Mouse (Mus musculus): ENCODE measurements around the gene 1700028P14Rik. TPM values are rescaled to one million over a fixed set of nuclear protein-coding genes. Genes with fewer than 3 reads are reported as not detected.
A peak's percentile ranks its signal among the peaks of the same experiment; 100 is the strongest.

1700028P14Rik gene
- polyA plus RNA-seq, 1 experiment from 2014 or later: 3.0 TPM

GRCm38 (mm10) chr19:23636786-23637185 lies 15.8 kb downstream of the 1700028P14Rik start:
- Histone ChIP-seq H3K9ac (ENCODE audit: low read depth, low read length) (no peak overlapping the region), H3K4me1 (ENCODE audit: control insufficient read depth, insufficient read depth, low read depth, low read length) (no peaks in the 10 kb centered on the region; the same call in 1 of the 2 replicates), H3K27ac (ENCODE audit: low read depth, low read length) (no peak overlapping the region), H3K9me3 (ENCODE audit: control insufficient read depth, low read length) (no peaks in the 10 kb centered on the region), H3K4me3 (ENCODE audit: low read length) (no peak overlapping the region), H3K27me3 (replicated peaks; ENCODE audit: control insufficient read depth, insufficient read depth, low read length) (no peaks in the 10 kb centered on the region), H3K4me2 (ENCODE audit: low read length) (no peak overlapping the region), H3K36me3 (ENCODE audit: control insufficient read depth, insufficient read depth, low read length) (no peaks in the 10 kb centered on the region)
- 26% methylated on average over 5 of the region's 5 CpGs for WGBS
- ATAC-seq: no peak

DNA sequence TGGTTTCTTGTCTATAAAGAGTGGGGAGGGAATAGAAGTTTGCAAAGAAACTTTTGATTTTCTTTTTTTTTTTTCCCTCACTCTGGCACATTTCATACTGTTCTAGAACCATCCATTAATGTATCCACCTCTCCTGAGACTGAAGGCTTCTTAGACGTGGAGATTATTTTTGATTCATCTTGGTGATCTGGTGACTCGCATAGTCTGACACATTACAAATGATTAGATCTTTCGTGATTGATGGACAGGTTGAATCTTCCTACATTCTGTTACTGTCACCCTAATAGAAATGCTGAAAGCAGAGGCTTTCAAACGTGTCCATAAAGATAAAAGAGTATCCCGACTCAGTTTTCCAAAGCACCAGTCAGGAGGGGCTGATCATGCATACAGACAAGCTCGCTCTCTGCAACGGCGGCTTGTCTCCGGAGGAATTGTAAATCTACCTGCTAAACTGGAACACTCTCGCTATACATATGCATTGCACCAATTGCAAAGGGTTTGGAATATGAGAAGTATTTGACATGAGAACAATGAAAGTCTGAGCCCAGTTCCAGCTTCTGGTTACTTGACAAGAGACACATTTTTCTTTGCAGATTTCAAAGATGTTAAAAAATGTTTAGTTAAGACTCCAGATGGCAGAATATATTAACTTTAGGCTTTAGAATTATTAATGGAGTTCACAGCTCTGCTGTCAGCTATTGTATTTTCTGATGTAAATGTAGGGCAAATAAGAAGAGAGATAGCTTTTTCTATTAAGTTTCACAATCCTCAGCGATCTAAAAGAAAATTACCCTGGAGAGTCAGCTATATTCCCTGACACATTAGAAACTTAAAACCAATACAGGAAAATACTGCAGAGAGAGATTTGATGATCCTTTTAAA lies 20.8 kb downstream of the 1700028P14Rik start:
- Histone ChIP-seq H3K4me2 (ENCODE audit: low read length) (no peak overlapping the region), H3K27me3 (replicated peaks; ENCODE audit: control insufficient read depth, insufficient read depth, low read length) (no peaks in the 10 kb centered on the region), H3K4me1 (ENCODE audit: control insufficient read depth, insufficient read depth, low read depth, low read length) (no peaks in the 10 kb centered on the region; the same call in 1 of the 2 replicates), H3K9me3 (ENCODE audit: control insufficient read depth, low read length) (no peaks in the 10 kb centered on the region), H3K36me3 (ENCODE audit: control insufficient read depth, insufficient read depth, low read length) (no peaks in the 10 kb centered on the region), H3K27ac (ENCODE audit: low read depth, low read length) (no peak overlapping the region), H3K4me3 (ENCODE audit: low read length) (no peak overlapping the region), H3K9ac (ENCODE audit: low read depth, low read length) (no peak overlapping the region)
- 0 out of 2 replicates have a peak, but pooled peaks have one; percentile 42 for ATAC-seq
- WGBS: 54% methylated on average over 11 of the region's 11 CpGs

GRCm38 (mm10) chr19:23614268-23614667 lies 38.3 kb downstream of the 1700028P14Rik start:
- Histone ChIP-seq H3K9ac (ENCODE audit: low read depth, low read length) (no peak overlapping the region), H3K4me2 (ENCODE audit: low read length) (no peak overlapping the region), H3K27ac (ENCODE audit: low read depth, low read length) (no peak overlapping the region), H3K4me1 (ENCODE audit: control insufficient read depth, insufficient read depth, low read depth, low read length) (no peaks in the 10 kb centered on the region), H3K27me3 (replicated peaks; ENCODE audit: control insufficient read depth, insufficient read depth, low read length) (no peaks in the 10 kb centered on the region), H3K9me3 (ENCODE audit: control insufficient read depth, low read length) (no peaks in the 10 kb centered on the region), H3K4me3 (ENCODE audit: low read length) (no peak overlapping the region), H3K36me3 (ENCODE audit: control insufficient read depth, insufficient read depth, low read length) (no peaks in the 10 kb centered on the region)
- ATAC-seq: no peak
- WGBS: 90% methylated on average over 7 of the region's 7 CpGs

GRCm38 (mm10) chr19:23609724-23610123 lies 42.9 kb downstream of the 1700028P14Rik start:
- WGBS: 83% methylated on average over 4 of the region's 4 CpGs
- Histone ChIP-seq H3K9ac (ENCODE audit: low read depth, low read length) (no peak overlapping the region), H3K27ac (ENCODE audit: low read depth, low read length) (no peak overlapping the region), H3K4me2 (ENCODE audit: low read length) (no peak overlapping the region), H3K36me3 (ENCODE audit: control insufficient read depth, insufficient read depth, low read length) (no peaks in the 10 kb centered on the region), H3K4me1 (ENCODE audit: control insufficient read depth, insufficient read depth, low read depth, low read length) (no peaks in the 10 kb centered on the region), H3K9me3 (ENCODE audit: control insufficient read depth, low read length) (no peaks in the 10 kb centered on the region), H3K27me3 (replicated peaks; ENCODE audit: control insufficient read depth, insufficient read depth, low read length) (no peaks in the 10 kb centered on the region), H3K4me3 (ENCODE audit: low read length) (no peak overlapping the region)
- ATAC-seq: no peak

DNA sequence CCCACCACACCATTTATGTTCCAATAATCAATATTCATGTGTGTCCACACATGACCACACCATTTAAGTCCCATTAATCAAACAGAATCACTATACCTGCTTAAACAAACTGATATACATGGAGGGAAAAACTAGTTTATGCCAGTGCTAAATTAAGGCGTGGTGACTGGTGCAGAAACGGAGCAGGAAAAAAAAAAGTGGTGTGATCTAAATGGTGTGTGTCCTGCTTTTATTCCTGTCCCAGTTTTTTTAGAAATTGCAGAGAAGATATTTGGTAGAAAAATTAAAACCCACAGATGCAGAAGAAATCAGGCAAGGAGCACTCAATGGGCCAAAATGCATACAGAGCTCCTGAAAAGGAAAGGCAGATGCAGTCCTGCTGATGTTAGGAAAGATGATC lies 44.7 kb downstream of the 1700028P14Rik start:
- H3K36me3 ChIP-seq (ENCODE audit: control insufficient read depth, insufficient read depth, low read length): no peaks in the 10 kb centered on the region
- H3K4me1 ChIP-seq (ENCODE audit: control insufficient read depth, insufficient read depth, low read depth, low read length): no peaks in the 10 kb centered on the region
- ATAC-seq: no peak
- H3K9me3 ChIP-seq (ENCODE audit: control insufficient read depth, low read length): no peaks in the 10 kb centered on the region
- no peak overlapping the region for H3K9ac ChIP-seq (ENCODE audit: low read depth, low read length)
- no peak overlapping the region for H3K4me3 ChIP-seq (ENCODE audit: low read length)
- H3K27ac ChIP-seq (ENCODE audit: low read depth, low read length): no peak overlapping the region
- no peak overlapping the region for H3K4me2 ChIP-seq (ENCODE audit: low read length)
- H3K27me3 ChIP-seq (replicated peaks; ENCODE audit: control insufficient read depth, insufficient read depth, low read length): no peaks in the 10 kb centered on the region
- 92% methylated on average over 2 of the region's 2 CpGs for WGBS

DNA sequence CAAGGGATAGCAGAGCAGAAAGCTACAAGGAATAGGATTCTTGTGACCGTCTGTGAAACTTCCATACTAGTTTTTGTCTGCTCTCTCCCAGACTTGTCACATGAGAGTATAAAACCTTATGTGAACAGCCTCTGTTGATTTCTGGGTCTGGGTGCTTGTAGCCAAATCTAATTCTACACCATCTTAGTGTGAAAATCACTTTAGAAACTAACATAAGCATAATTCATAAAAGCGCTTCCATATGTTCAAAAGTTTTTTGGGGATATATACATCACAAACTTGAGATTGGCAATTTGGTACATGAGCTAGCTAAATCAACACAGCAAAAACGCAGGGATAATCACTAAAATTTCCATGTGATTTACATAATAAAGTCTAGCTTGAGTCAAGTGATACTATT lies 57.7 kb downstream of the 1700028P14Rik start:
- no peak overlapping the region for H3K4me3 ChIP-seq (ENCODE audit: low read length)
- H3K36me3 ChIP-seq (ENCODE audit: control insufficient read depth, insufficient read depth, low read length): no peaks in the 10 kb centered on the region
- no peak overlapping the region for H3K4me2 ChIP-seq (ENCODE audit: low read length)
- H3K9me3 ChIP-seq (ENCODE audit: control insufficient read depth, low read length): no peaks in the 10 kb centered on the region
- no peak for ATAC-seq
- WGBS: 91% methylated on average over 3 of the region's 3 CpGs
- H3K9ac ChIP-seq (ENCODE audit: low read depth, low read length): no peak overlapping the region
- H3K4me1 ChIP-seq (ENCODE audit: control insufficient read depth, insufficient read depth, low read depth, low read length): no peaks in the 10 kb centered on the region
- no peak overlapping the region for H3K27ac ChIP-seq (ENCODE audit: low read depth, low read length)
- no peaks in the 10 kb centered on the region for H3K27me3 ChIP-seq (replicated peaks; ENCODE audit: control insufficient read depth, insufficient read depth, low read length)

DNA sequence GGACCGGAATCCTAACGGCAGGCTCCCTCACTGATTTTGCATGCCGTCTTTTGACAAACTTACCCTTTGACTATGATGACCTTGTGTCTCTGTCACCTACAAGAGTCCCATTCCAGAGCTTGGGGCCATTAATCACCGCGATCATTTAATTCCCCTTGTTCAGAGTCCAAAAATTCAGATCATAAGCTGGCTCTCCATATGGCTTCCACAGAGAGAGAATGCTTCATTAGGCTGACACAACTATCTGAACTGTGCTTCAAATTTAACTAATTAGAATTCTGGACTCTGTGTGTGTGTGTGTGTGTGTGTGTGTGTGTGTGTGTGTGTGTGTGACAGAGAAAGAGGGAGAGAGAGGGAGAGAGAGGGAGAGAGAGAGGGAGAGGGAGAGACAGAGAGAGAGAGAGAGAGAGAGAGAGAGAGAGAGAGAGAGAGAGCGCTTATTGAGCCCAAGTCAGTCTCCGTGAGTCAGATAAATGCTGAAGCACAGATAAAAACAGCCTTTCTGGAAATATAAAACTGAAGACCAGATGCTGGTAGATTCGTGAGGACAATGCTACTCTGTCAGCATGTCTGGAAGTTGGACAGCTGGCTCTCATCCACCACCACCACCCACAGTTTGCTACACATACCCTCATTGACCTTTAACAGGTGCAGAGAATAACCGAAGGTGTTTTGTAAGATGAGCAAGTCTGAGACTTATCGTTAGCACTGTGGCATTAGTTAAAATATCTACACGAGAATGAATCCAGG lies 73.8 kb downstream of the 1700028P14Rik start:
- no peaks in the 10 kb centered on the region for H3K27me3 ChIP-seq (replicated peaks; ENCODE audit: control insufficient read depth, insufficient read depth, low read length)
- H3K27ac ChIP-seq (ENCODE audit: low read depth, low read length): no peak overlapping the region
- peak; percentile 70 for ATAC-seq
- no peaks in the 10 kb centered on the region for H3K36me3 ChIP-seq (ENCODE audit: control insufficient read depth, insufficient read depth, low read length)
- 66% methylated on average over 11 of the region's 11 CpGs for WGBS
- no peak overlapping the region for H3K9ac ChIP-seq (ENCODE audit: low read depth, low read length)
- no peaks in the 10 kb centered on the region for H3K9me3 ChIP-seq (ENCODE audit: control insufficient read depth, low read length)
- H3K4me3 ChIP-seq (ENCODE audit: low read length): no peak overlapping the region
- H3K4me2 ChIP-seq (ENCODE audit: low read length): no peak overlapping the region
- H3K4me1 ChIP-seq (ENCODE audit: control insufficient read depth, insufficient read depth, low read depth, low read length): no peaks in the 10 kb centered on the region

GRCm38 (mm10) chr19:23576685-23577084 lies 75.9 kb downstream of the 1700028P14Rik start:
- H3K36me3 ChIP-seq (ENCODE audit: control insufficient read depth, insufficient read depth, low read length): no peaks in the 10 kb centered on the region
- no peaks in the 10 kb centered on the region for H3K4me1 ChIP-seq (ENCODE audit: control insufficient read depth, insufficient read depth, low read depth, low read length)
- no peak overlapping the region for H3K4me2 ChIP-seq (ENCODE audit: low read length)
- H3K27me3 ChIP-seq (replicated peaks; ENCODE audit: control insufficient read depth, insufficient read depth, low read length): no peaks in the 10 kb centered on the region
- no peaks in the 10 kb centered on the region for H3K9me3 ChIP-seq (ENCODE audit: control insufficient read depth, low read length)
- ATAC-seq: no peak
- H3K9ac ChIP-seq (ENCODE audit: low read depth, low read length): no peak overlapping the region
- 65% methylated on average over 4 of the region's 4 CpGs for WGBS
- no peak overlapping the region for H3K27ac ChIP-seq (ENCODE audit: low read depth, low read length)
- H3K4me3 ChIP-seq (ENCODE audit: low read length): no peak overlapping the region

GRCm38 (mm10) chr19:23563693-23564092 lies 88.9 kb downstream of the 1700028P14Rik start:
- Histone ChIP-seq H3K4me1 (ENCODE audit: control insufficient read depth, insufficient read depth, low read depth, low read length) (no peaks in the 10 kb centered on the region), H3K4me2 (ENCODE audit: low read length) (no peak overlapping the region)
- WGBS: 79% methylated on average over 5 of the region's 5 CpGs

More at GRCm38 (mm10) chr19:23563693-23564092, 88.9 kb downstream of the 1700028P14Rik start:
- Histone ChIP-seq H3K4me3 (ENCODE audit: low read length) (no peak overlapping the region), H3K9me3 (ENCODE audit: control insufficient read depth, low read length) (no peaks in the 10 kb centered on the region), H3K36me3 (ENCODE audit: control insufficient read depth, insufficient read depth, low read length) (no peaks in the 10 kb centered on the region), H3K27ac (ENCODE audit: low read depth, low read length) (no peak overlapping the region), H3K27me3 (replicated peaks; ENCODE audit: control insufficient read depth, insufficient read depth, low read length) (no peaks in the 10 kb centered on the region), H3K9ac (ENCODE audit: low read depth, low read length) (no peak overlapping the region)
- no peak for ATAC-seq

All from hindbrain, embryonic 16.5 days (tissue).